Mouse (Mus musculus) ES-E14 (cell line): ENCODE data around the gene Commd9.

Experiments used
- HCFC1 ChIP-seq: IDR thresholded peaks from 2 replicates; pipeline ENCODE4 v1.6.1; 2012; ENCODE audit warnings: low read length, inconsistent platforms, borderline replicate concordance; ENCODE audit not compliant: insufficient read depth
- MAFK ChIP-seq: IDR thresholded peaks from 2 replicates; pipeline ENCODE4 v1.6.1; 2014; ENCODE audit warnings: mild to moderate bottlenecking, low read depth, low read length, inconsistent platforms; ENCODE audit not compliant: insufficient read depth
- ZNF384 ChIP-seq: IDR thresholded peaks from 2 replicates; pipeline ENCODE4 v1.6.1; 2012; ENCODE audit warnings: low read depth, low read length, inconsistent platforms

- no peak for TF ChIP-seq ZNF384
- TF ChIP-seq HCFC1, result no peak
- no peak for TF ChIP-seq MAFK
These were observed 22.7 kb downstream of the Commd9 start for GRCm38 (mm10) chr2:101908773-101909172.
